Mouse (Mus musculus) brain, embryonic 14.5 days (tissue): Measurements from ENCODE around the gene Plekhg3.

Source experiments
- CTCF ChIP-seq: fragments of 200-500 bp; IDR thresholded peaks from 2 replicates; pipeline ENCODE4 v1.5.1; 2012; ENCODE audit warnings: inconsistent platforms, mild to moderate bottlenecking, moderate library complexity, borderline replicate concordance; ENCODE audit not compliant: insufficient read depth, insufficient read length; ENCODE audit errors: extremely low read depth
- POLR2A ChIP-seq: fragments of 200-500 bp; IDR thresholded peaks from 2 replicates; pipeline ENCODE4 v1.6.1; 2012; ENCODE audit warnings: mild to moderate bottlenecking, inconsistent platforms, borderline replicate concordance; ENCODE audit not compliant: poor library complexity, insufficient read depth, insufficient read length, severe bottlenecking; ENCODE audit errors: extremely low read depth

DNA sequence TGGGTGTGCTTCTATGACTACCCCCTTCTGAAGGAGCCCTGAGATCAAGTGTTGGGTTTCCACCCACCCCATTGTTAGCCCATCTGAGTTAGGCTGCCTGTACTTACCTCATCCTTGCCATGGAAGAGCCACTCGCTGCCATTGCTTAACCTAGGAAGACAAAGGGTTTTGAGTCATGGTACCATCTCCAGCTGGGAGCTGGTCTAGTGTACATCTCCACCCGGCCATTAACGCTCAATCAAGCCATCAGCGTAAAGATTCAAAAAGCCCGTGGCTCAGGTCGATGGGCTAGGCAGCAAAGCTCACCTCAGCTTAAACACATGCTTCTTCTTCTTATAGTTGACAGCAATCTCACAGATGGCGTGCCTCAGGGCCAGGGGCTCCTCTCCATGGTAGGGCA is 52.8 kb downstream of the Plekhg3 start:
- TF ChIP-seq CTCF (no peak), POLR2A (no peak)
